In genomic region chr8:47495428-47495827, GRCm38 (mm10) we compare ENCODE assay signal across 14 mouse cellular contexts. TPM values are rescaled to one million over a fixed set of nuclear protein-coding genes. Genes with fewer than 3 reads are reported as not detected.
"Had no signal": no experiment of that assay in that cellular context is flagged by ENCODE, and none has a peak within 500 bp of the region (broad histone marks: within the 10 kb centered on the region; RNA-seq: fewer than 3 reads in every experiment).

No protein-coding gene starts in this region.

- DNase-seq: kidney, postnatal 25 days; layer of hippocampus, adult 9-11 months; layer of hippocampus, postnatal 36 days; lung, embryonic 14.5 days; lung, postnatal 10 days; lung, postnatal 4 days; midbrain, embryonic 14.5 days; thymus, adult 2 months; thymus, postnatal 25 days had no signal

- H3K4me2 ChIP-seq: limb, embryonic 15.5 days; lung, embryonic 14.5 days; neural tube, embryonic 15.5 days had no signal

- H3K27me3 ChIP-seq: limb, embryonic 15.5 days; neural tube, embryonic 15.5 days had no signal

- H3K9me3 ChIP-seq: limb, embryonic 15.5 days; midbrain, embryonic 10.5 days; neural tube, embryonic 15.5 days had no signal

- H3K4me1 ChIP-seq: limb, embryonic 15.5 days; midbrain, embryonic 10.5 days; neural tube, embryonic 15.5 days had no signal

- H3K4me3 ChIP-seq: limb, embryonic 15.5 days; midbrain, embryonic 10.5 days; myocyte; neural tube, embryonic 15.5 days had no signal

- H3K27ac ChIP-seq: limb, embryonic 15.5 days; midbrain, embryonic 10.5 days; neural tube, embryonic 15.5 days; stomach, postnatal 0 days had no signal

- H3K9ac ChIP-seq: limb, embryonic 15.5 days; lung, embryonic 14.5 days; neural tube, embryonic 15.5 days had no signal

RNA-seq across cellular contexts. Expression of gene Stox2, which starts 49.3 kb away (rescaled TPM):
- polyA plus RNA-seq: myocyte had no signal
